Mouse (Mus musculus): ENCODE data around the gene Vmn2r103.

Gene Vmn2r103

GRCm38 (mm10) chr17:19773063-19773462, at the start of gene Vmn2r103:
Gene Vmn2r103, plus strand, starts transcription at chr17:19773363.
- DNase-seq (ENCODE audit: low spot score), result no peak

DNA sequence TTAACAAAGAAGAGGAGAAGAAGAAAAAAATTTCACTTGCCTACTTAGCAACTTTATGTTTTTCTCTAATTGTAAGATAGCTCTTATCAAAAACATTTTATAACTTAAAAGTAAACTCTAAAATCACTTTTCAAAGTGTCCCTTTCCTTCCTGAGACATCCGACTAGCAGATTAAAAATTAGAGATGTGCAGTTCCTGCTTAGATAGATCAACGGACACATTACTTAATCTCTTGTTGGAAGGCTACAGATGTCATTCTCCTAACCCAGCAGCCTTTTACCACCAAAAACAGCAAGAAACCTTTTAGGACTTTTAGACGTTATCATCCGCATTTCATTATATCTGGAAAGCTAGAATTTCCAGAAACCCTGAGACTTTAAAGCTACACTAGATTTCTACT, 5.8 kb downstream of the Vmn2r103 start:
- no peak for DNase-seq (ENCODE audit: low spot score)

GRCm38 (mm10) chr17:19789248-19789647, 16.1 kb downstream of the Vmn2r103 start:
- DNase-seq (ENCODE audit: low spot score), result no peak
